Mouse (Mus musculus): ENCODE results near the gene Eif2a.
"Not testable (repeated sequence)": the region's sequence is repeated elsewhere in the genome, so short reads cannot be mapped to it uniquely, and the experiment has no call there.

Gene Eif2a

DNA sequence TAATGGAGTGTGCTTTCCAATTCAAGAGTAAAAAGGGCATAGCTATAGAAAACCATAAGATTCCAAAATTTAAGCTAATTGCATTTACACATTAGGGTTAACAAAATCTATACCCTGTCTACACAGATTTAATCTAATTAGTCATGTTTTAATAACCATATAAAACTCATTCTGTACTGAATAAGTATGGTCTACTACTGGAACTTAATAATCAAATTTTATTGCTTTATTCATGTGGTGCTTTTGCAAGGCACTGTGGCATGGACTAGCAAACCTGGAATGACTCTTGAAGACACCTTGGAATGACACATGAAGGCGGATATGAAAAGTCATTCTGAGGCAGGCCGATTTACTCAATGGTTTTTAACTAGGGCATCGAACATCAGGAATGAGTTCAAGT lies 2.2 kb upstream of the Eif2a start:
- no peak for DNase-seq

- peak in 1 of 2 experiments; percentile 6 for DNase-seq
These were observed 1.4 kb upstream of the Eif2a start for GRCm38 (mm10) chr3:58524246-58524645.

DNA sequence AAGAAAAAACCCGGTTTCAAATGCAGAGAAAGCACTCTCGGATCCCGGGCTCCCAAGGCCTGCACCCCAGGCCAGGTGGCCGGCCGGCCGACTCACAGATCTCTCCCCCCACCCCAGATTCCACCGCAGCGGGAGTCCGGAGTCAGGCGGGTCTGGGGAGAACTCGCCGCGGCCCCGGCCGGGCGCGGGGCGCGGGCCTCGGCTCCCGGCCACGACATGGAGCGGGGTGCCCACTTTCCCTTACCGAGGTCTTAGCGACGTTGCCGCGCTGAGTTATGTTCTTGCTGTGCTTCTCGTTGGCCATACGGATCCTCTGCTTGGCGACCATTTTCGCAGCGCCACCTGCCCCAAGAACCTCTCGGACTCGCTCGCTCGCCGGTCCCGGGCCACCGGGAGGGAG lies 455 bp upstream of the Eif2a start:
- peak; percentile 77 to 78 for DNase-seq

DNA sequence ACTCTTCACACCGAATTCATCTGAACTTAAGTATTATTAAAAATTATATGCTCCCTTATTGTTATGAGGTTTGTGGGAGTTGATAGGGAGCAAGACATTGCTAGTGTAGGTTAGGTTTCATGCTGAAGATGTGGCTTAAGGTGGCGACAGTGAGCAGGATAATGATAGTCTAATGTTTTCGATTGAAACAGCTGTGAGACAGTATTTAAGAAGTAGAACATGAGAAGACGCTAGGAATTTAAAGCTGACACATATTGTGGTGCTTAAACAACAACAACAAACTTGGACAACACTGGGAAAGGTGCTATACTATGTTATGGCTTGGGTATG lies 752 bp downstream of the Eif2a start:
- DNase-seq = no peak

- DNase-seq = no peak
These were observed 11.0 kb downstream of the Eif2a start for GRCm38 (mm10) chr3:58536573-58536972.

GRCm38 (mm10) chr3:58552001-58552811 lies 26.6 kb downstream of the Eif2a start:
- no peak for DNase-seq

GRCm38 (mm10) chr3:58556649-58557048 lies 31.0 kb downstream of the Eif2a start:
- no peak for DNase-seq

DNA sequence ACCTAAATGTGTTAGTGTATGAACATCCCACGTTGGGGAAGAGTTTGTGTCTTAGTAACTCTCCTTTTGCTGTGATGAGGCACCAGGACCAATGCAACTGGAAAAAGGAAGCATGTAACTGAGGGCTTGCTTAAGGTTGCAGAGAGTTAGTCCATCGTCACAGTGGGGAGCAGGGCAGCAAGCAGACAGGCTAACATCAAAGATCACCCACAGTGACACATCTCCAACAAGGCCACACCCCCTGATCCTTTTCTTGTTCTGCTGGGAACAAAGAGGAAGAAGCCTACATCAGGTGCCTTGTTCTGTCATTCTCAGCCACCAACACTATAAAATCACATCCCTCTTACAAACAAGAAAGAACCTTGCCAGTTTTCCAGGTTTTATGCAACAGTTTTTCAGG lies 34.3 kb downstream of the Eif2a start:
- no peak for DNase-seq

DNA sequence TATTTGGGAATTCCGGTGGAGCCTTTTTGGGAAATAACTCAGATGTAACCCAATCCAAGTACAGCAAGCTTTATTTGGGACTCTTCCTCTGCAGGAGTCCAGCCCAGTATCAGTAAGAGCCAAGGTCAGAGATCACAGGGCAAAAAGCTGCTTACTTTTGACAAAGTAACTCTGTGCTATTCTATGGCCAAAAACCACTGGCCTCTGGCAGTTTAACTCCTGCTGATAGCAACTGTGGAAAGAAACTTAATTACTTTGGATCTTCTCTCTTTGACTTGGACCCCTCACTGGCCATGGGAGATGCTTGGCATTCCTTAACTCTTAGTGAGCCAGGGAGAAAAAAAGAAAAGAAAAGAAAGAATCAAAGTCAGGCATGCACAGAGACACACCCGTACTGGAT lies 35.8 kb downstream of the Eif2a start:
- no peak for DNase-seq

GRCm38 (mm10) chr3:58570821-58571220 lies 45.2 kb downstream of the Eif2a start:
- DNase-seq = no peak

GRCm38 (mm10) chr3:58576137-58577066 lies 50.8 kb downstream of the Eif2a start, which contains the start of gene Selenot:
Gene Selenot (plus strand): TSS chr3:58576636.
- peak; percentile 99 for DNase-seq

DNA sequence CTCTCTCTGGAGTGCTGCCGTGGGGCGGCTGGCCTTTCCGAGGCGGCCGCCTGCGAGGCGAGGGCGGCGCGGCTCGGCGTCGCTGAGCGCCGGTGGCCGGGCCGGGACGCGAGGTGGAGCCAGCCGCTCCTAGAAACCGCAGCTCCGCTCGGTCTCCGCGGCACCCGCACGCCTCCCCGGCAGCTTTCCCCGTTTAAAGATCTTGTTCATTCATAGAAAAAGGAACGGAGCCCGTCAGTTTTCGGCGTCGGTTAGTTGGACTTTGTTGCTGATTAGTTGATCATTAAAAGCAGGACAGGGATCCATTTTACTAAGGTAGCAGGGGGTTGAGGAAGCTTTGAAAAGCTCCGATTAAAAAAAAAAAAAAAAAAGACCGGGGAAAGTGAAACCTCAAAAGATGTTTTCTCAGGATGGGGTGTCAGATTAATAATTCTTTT lies 51.5 kb downstream of the Eif2a start:
- peak; percentile 77 to 80 for DNase-seq

- peak in 1 of 2 experiments; percentile 24 for DNase-seq
These were observed 52.0 kb downstream of the Eif2a start for GRCm38 (mm10) chr3:58577506-58578050.

DNA sequence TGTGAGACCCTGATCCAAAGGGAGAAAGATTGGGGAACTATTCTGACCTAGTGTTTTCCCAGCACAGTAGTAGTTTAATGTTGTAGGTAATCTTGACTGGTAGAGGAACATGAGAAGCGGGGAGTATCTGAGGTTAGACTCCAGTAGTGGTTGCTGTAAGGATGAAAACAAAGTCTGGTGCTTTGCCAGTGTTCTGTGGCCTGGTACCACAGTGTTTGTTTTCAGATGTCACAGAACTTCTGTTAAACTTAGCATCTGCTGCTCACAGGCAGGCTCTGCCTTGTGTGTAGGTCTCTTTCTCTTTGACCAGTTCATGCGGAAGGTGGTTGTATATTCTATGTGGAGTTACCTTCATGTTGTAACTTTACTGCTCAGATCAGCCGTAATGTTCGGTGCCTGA lies 55.9 kb downstream of the Eif2a start:
- no peak for DNase-seq

DNA sequence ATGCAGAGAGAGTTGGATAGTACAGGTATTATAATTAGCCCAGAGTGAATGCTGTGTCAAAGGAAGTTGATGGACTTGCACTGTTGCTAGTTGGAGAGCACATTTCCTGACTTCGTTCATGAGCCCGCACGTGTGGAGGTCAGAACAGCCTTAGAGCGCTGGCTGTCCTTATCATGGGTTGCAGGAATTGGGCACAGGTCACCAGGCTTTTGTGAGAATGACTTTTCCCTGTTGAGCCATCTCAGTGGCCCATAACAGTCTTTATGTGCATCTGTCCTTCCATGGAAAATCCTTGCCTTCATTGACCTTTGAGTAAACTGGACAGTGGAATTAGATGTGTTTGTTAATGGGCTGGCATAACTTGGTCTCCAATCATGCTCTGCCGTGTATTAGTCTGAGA lies 56.7 kb downstream of the Eif2a start:
- no peak for DNase-seq

DNA sequence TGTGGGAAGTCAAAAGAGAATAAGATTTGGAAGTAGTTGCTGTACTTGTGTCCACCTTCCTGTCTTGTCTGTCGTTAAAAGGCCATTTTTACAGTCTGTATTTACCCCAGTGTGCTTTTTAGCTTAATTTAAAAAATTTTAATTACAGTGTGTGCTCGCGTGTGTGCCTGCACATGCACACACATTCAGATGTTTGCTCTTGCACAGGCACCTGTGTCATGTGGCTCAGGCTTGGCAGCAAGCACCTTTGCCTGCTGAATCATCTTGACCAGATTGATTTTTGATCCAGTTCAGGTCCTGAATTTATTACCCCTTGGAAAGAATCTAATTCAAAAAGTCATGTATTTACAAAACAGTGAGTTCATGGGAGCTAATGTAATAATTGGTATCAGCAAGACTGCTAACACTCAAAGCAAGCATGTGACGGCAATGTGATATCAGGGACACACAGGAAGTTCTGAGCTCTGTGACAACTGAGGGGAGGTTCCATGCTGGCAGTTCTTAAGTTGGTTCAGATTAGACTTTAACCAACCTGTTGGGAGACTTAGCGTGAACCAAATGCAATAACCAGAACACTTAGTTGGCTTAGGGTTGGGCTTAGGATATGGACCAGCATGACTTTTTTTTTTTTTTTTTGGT lies 57.3 kb downstream of the Eif2a start:
- no peak for DNase-seq

DNA sequence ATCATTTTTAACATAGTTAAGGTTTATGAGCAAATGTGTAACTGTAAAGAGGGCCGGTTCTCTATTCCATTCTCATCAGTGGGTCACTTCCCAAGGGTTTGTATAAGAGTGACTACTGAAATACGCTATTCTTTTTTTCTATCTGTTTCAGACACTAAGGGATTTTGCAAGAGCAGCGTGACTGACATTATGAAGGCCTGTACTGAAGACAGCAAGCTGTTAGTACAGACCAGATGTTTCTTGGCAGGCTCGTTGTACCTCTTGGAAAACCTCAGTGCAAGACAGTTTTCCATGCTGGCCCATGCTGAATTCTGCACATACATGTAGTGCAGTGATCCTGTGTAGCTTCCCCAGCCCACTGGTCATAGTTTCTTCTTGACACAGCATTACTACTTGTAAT lies 64.9 kb downstream of the Eif2a start:
- not testable (repeated sequence) for DNase-seq

DNA sequence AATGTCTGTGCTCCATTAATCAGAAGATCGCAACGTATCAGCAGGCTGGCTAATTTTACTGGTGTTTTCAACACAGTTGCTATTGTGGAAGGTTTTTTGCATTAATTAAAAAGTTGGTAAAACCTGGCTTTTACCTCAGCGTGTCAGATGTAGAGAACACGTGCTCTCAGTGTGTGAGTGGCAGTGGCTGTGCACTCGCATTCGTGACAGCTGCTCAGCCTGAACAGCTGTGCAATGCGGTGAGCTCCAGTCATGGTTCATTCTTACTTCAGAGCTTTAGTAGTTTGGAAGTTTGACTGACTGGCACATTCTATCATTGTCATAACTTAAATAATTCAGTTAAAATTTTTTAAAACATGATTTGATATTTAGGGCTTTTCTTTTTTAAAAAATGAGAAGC lies 67.0 kb downstream of the Eif2a start:
- DNase-seq = not testable (repeated sequence)

DNA sequence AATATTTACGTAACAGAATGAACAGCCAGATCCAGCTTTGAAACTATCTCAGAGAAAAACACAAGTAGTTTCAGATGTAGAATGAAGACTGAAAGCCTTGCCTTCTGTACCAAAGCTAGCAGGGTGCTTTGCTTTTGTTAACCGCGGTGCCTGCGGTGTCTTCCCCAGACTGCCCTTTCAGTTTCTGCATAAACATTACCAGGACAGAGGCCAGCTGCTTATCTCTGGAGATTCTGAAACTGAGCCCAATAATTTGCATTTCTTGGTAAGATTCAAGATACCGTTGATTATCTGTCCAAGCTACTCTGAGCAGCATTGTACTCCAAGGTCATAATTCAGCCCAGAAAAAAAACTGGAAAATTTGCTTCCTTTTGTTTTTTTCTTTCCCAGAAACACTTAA lies 68.0 kb downstream of the Eif2a start:
- no peak for DNase-seq
